Mouse (Mus musculus): ENCODE data around the gene Golga7b.

DNA sequence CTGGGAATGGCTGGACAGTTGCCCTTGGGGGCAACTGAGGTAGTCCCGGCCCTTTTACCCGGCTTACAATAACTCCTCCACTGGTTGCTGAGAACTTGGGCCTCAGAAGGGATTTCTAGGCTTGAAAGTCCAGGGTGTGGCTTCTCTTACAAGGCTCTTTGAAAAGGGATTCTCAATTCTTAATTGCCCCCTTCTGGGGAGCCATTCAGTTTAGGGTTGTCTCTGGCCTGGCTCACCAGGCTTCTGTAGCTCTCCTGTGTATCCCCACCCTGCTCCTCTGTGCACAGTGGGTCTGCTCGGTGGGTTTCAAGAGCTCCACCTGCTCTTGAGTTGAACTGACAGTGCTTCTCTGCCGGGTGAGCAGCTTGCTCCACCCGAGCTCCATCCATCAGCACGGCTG lies 37.4 kb upstream of the Golga7b start:
- TF ChIP-seq POLR2A (IDR thresholded peaks at IDR 0.05; ENCODE audit: borderline replicate concordance, control insufficient read depth, low read depth, low read length) (no peak), CTCF (IDR thresholded peaks at IDR 0.05; ENCODE audit: control insufficient read depth, insufficient read depth, low read length) (no peak)

All from bone marrow, adult 2 months (tissue).